Mouse (Mus musculus) CD4-positive, CD25-positive, alpha-beta regulatory T cell, adult 2 months (primary cell): ENCODE data around the gene Ccdc163.
A peak's percentile ranks its signal among the peaks of the same experiment; 100 is the strongest.
"Not testable (repeated sequence)": the region's sequence is repeated elsewhere in the genome, so short reads cannot be mapped to it uniquely, and the experiment has no call there.

Experiments used
- DNase-seq: peaks from one replicate; pipeline ENCODE4 v3.0.0-alpha.2; 2012; ENCODE audit warnings: low read depth, low spot score

The Ccdc163 gene

GRCm38 (mm10) chr4:116708201-116708764, at the start of gene Ccdc163, which contains the start of gene Mmachc:
Ccdc163 (plus strand) TSS chr4:116708509.
Mmachc (minus strand) TSS chr4:116708406.
- peak; percentile 94 for DNase-seq

DNA sequence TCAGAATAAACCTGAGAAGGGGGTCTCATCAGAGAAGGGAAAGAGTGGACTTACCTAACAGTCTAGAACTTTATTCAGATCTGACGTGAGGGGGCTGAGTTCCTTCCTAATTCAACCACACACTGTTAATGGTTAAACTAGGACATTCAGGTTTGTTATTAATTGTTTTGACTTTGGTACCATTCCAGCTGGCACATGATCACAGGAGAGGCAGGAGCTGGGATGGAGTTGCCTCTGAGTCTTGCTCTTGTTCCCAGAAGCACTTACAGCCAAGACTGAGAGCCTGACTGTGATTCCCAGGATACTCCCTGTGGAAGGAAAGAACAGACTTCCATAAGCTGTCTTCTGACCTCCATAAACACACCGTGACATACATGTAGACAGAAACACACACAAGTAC, 48.8 kb upstream of the Ccdc163 start:
- no peak for DNase-seq

DNA sequence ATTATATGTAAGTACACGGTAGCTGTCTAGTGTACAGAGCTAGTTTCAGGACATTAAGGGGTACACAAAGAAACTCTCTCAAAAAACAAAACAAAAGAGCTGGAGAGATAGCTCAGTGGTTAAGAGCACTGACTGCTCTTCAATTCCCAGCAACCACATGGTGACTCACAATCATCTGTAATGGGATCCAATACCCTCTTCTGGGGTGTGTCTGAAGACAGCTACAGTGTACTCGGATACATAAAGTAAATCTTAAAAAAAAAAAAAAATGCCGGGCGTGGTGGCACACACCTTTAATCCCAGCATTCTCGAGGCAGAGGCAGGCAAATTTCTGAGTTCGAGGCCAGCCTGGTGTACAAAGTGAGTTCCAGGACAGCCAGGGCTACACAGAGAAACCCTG, 48.4 kb upstream of the Ccdc163 start:
- not testable (repeated sequence) for DNase-seq

GRCm38 (mm10) chr4:116660829-116661228, 47.5 kb upstream of the Ccdc163 start:
- DNase-seq, result no peak

DNA sequence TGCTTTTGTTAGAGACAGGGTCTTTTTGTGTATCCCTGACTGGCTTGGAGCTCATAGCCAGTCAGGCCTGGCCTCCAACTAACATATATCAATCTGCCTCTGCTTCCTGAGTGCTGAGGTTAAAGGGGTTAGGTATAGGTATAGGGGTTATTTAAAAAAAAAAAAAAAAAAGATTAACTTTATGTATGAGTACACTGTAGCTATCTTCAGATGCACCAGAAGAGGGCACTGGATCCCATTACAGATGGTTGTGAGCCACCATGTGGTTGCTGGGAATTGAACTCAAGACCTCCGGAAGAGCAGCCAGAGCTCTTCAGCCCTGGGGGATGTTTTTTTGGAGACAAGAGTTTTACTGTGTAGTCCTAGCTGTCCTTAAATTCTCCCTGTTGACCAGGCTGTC, 46.3 kb upstream of the Ccdc163 start:
- no peak for DNase-seq

DNA sequence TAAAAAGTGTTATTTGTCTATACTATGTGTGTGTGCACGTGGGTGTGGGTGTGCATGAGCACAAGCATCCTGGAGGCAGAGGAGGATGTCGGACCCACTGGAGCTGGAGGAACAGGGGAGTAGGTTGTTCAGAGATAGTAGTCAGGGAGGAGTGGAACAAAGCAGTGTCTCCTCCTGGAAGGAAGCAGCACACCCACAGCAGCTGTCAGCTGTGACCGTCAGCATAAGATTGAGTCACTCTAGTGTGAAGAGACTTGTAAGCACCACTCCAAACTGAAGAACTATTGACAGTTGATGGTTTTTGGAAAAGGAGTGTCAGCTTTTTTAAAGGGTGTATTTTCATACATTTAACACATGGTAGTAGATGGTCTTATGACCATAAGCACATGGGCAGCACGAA, 41.7 kb upstream of the Ccdc163 start:
- no peak for DNase-seq

DNA sequence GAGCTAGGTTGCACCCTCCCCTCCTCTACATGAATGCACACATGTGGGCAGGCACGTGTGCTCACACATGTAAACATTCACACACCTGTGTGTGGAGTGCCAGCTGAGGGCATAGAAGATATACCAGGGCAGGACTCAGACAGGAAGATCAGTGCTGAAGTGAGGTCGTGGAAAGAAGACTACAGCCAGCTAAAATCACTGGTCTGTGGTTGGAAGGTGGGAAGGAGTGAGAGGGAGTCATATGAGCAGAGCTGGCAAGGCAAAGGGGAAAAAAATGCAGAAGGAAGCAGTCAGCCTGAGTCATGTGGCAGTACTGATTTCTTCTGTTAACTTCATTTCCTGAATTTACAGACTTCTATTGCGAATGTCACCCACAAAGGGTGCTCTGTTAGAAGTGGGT, 40.2 kb upstream of the Ccdc163 start:
- DNase-seq, result no peak

- DNase-seq, result peak; percentile 18
Measured at GRCm38 (mm10) chr4:116669291-116669690, 39.0 kb upstream of the Ccdc163 start.

GRCm38 (mm10) chr4:116672785-116673184, 35.5 kb upstream of the Ccdc163 start:
- DNase-seq, result no peak

- DNase-seq, result not testable (repeated sequence)
Measured at GRCm38 (mm10) chr4:116674761-116675160, 33.5 kb upstream of the Ccdc163 start.

DNA sequence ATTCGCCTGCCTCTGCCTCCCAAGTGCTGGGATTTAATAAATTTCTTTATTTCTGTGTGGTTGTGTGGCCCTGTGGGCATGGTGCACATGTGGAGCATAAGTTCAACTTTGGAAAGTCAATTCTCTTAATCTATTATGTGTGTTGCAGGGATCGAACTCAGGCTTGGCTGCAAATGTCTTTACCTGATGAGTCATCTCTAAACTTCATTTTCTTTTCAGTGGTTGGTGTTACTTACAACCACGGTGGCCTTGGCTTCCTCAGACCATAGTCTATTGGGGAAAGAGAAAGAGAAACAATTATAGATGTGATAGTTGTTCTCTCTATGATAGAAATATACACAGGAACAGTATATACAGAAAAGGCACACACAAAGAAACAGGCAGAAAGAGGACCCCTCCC, 32.3 kb upstream of the Ccdc163 start:
- no peak for DNase-seq

- DNase-seq, result no peak
Measured at GRCm38 (mm10) chr4:116677808-116678207, 30.5 kb upstream of the Ccdc163 start.

GRCm38 (mm10) chr4:116679141-116679540, 29.2 kb upstream of the Ccdc163 start:
- DNase-seq, result no peak

- DNase-seq, result not testable (repeated sequence)
Measured at GRCm38 (mm10) chr4:116680521-116680920, 27.8 kb upstream of the Ccdc163 start.

GRCm38 (mm10) chr4:116683957-116684356, 24.4 kb upstream of the Ccdc163 start:
- DNase-seq, result no peak

DNA sequence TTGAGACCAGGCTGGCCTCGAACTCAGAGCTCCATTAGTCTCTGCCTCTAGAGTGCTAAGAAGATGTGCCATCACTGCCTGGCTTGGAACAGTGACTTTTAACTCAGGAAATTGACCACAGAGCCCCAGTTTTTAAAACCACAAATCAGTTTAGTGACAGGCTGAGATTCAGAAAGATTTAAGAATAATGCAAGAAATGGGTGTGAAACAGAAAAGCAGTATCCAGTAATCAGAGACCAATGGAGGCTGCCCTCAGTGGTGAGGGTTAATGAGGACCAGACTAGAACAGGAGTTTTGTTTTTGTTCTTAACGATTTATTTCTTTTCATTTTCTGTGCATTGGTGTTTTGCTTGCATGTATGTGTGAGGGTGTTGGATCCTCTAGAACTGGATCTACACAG, 23.6 kb upstream of the Ccdc163 start:
- no peak for DNase-seq

DNA sequence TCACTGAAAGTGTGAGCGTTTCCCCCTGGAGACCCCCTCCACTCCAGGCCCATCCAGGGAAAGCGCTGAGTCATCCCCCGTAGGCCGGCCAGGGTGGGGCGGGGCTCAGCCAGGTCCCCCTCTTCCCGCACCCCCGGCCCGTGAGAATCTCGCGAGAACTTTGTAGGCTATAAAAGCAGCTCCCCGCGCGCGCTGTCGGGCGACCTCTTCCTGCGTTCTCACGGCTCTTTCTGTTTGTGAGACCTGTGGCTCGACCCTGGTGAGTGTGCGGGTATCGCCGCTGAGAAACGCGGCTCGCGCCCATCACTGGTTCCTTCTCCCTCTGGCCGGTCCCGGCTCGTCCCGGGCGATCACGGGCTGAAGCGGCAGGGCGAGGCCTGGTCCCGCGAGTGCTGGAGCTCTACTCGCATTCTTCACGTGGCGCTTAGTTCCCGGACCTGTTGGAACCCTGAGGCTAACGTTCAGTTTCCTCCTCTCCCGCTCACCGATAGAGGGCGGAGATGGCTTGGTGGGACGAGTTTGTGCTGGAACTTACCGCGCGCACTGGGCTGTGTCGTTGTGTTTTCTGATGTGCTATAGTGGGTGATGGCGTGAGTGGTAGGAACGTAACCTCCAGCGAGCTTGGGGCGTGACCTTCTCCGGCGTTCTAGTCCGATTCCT, 22.8 kb upstream of the Ccdc163 start, which contains the start of gene Prdx1:
Prdx1 (plus strand) TSS at position 143 of the 660 bp plus-strand sequence.
- DNase-seq, result peak; percentile 94

DNA sequence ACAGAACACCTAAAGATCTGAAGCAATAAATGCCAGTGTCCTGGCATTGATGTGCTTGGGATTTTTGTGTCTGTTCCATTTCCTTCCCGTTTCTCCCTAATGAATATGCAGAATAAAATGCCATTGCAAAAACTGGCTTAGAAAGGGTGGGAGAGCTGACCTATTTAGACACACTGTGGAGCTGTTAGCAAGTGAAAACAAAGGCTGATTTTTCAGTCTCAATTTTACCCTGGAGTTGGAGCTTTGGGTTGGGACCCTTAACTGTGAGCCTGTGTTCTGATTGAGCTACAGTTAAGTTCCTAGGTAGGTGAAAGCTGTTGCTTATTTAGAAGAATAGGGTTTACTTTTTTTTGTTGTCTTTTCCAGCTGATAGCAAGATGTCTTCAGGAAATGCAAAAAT, 21.3 kb upstream of the Ccdc163 start:
- DNase-seq, result no peak

GRCm38 (mm10) chr4:116689309-116689876, 18.9 kb upstream of the Ccdc163 start:
- DNase-seq, result no peak

DNA sequence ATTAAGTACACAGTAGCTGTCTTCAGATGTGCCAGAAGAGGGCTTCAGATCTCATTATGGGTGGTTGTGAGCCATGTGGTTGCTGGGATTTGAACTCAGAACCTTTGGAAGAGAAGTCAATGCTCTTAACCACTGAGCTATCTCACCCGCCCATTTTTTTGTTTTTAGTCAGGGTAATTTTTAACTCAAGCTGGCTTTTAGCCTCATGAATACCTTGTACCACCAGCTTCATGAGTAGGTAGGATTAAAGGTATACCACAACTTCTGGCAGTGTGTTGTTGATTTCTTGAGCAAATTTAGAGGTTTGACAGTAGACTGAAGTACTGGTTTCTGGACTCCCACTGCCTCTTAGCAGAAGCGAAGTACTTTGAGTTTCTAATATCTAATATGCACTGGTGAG, 16.2 kb upstream of the Ccdc163 start:
- DNase-seq, result no peak

DNA sequence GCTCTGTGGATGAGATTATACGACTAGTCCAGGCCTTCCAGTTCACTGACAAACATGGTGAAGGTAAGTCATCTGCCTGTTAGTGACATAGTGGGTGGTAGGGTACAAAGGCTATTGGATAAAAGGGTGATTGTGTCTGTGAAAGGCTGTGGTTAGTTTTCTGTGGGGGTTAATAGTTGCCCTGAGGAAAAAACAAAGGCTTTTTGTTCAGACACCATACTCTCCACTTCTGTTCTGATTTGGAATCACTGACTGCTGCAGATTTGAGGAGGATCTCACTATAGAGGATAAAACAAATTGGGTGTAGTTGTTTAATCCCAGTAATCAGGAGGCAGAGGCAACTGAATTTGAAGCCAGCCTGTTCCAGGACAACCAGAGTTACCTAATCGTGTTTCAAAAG, 14.5 kb upstream of the Ccdc163 start:
- no peak for DNase-seq

DNA sequence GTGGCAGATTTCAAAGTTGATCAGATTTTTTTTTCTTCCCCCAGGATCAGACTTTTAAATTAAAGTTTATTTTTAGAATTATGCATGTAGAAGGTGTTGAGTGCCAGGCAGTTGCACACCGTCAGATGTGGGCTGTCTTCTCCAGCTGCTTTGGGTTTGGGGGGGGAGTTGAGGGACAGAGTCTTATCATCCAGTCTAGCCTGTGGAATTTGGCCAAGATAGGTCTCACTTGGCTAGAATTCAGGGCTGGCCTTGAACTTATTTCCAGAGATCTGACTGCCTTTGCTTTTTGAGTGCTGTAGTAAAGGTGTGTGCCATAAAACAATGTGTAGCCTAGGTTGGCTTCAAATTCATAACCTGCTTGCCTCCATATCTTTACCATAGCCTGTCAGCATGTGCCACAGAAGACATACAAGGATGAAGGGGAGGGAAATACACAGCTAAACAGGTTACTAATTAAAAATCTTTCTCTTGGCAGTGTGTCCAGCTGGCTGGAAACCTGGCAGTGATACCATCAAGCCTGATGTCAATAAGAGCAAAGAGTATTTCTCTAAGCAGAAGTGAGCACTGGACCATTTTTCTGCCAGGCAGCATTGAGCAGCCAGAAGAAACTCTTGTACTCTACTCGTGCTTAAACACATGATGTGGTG, 9.5 kb upstream of the Ccdc163 start:
- DNase-seq, result no peak

DNA sequence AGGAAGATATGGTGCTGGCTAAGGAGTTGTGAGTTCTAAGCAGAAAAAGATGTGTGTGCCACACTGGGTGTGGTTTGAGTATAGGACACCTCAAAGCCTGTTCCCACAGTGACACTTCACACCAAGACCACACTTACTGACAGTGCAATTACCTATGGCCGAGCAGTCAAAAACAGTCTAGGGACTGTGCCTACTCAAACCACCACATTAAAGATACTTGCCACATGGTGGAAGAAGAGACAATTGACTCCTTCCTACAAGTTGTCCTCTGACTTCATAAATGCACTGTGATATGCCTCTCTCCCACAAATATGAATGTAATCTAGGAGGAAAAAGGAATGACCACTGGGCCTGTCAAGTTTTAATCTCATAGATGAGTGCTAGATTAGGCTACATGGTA, 7.3 kb upstream of the Ccdc163 start:
- DNase-seq, result no peak
